Mouse (Mus musculus) liver, embryonic 15.5 days (tissue): ENCODE measurements around the gene Fabp1. TPM values are rescaled to one million over a fixed set of nuclear protein-coding genes. Genes with fewer than 3 reads are reported as not detected.
A peak's percentile ranks its signal among the peaks of the same experiment; 100 is the strongest.

Source experiments
- ATAC-seq: fragments of 200-750 bp; cut with Nextera tagmentation; 2 replicates; pipeline ENCODE4 v1.8.0; 2017; ENCODE audit warnings: moderate number of reproducible peaks, mild to moderate bottlenecking, moderate library complexity; ENCODE audit not compliant: insufficient read depth
- H3K27ac ChIP-seq: fragments of 300-500 bp; sonication (generic); replicated peaks from 2 replicates; pipeline ENCODE4 v1.5.1; 2015; ENCODE audit warnings: mild to moderate bottlenecking, inconsistent platforms
- H3K27me3 ChIP-seq: fragments of 300-500 bp; sonication (generic); 2 replicates; pipeline ENCODE4 v1.6.1; 2015; ENCODE audit warnings: mild to moderate bottlenecking, inconsistent platforms
- H3K36me3 ChIP-seq: fragments of 300-500 bp; sonication (generic); replicated peaks from 2 replicates; pipeline ENCODE4 v1.6.1; 2015; ENCODE audit warnings: moderate library complexity, mild to moderate bottlenecking, inconsistent platforms
- H3K4me1 ChIP-seq: fragments of 300-500 bp; sonication (generic); replicated peaks from 2 replicates; pipeline ENCODE4 v1.6.1; 2015; ENCODE audit warnings: inconsistent platforms
- H3K4me2 ChIP-seq: fragments of 300-500 bp; sonication (generic); 2 replicates; pipeline ENCODE4 v1.6.1; 2015; ENCODE audit warnings: moderate library complexity, mild to moderate bottlenecking, inconsistent platforms
- H3K4me3 ChIP-seq: fragments of 300-500 bp; sonication (generic); replicated peaks from 2 replicates; pipeline ENCODE4 v1.5.1; 2015; ENCODE audit warnings: mild to moderate bottlenecking, inconsistent platforms
- H3K9ac ChIP-seq: fragments of 300-500 bp; sonication (generic); 2 replicates; pipeline ENCODE4 v1.6.1; 2015; ENCODE audit warnings: moderate library complexity, mild to moderate bottlenecking, inconsistent platforms
- H3K9me3 ChIP-seq: fragments of 300-500 bp; sonication (generic); replicated peaks from 2 replicates; pipeline ENCODE4 v1.6.1; 2016; ENCODE audit warnings: inconsistent platforms
- WGBS: fragments of 180-500 bp; shearing (Covaris S2); methylation state at CpG from one replicate; pipeline ENCODE4 v1.1.7; 2015; ENCODE audit warnings: mixed read lengths; ENCODE audit not compliant: insufficient replicate concordance; 5-methylcytosine and 5-hydroxymethylcytosine counted together
- polyA plus RNA-seq: library from polyadenylated mRNA; unstranded; fragments of >200 nt; fragmentation: Nextera tagmentation; extraction: Ambion mirVana; gene quantifications from 2 replicates; pipeline ENCODE4 v1.2.1, GENCODE M21; 2015

Fabp1 gene
- 442 and 489 TPM in 2 replicates for polyA plus RNA-seq

DNA sequence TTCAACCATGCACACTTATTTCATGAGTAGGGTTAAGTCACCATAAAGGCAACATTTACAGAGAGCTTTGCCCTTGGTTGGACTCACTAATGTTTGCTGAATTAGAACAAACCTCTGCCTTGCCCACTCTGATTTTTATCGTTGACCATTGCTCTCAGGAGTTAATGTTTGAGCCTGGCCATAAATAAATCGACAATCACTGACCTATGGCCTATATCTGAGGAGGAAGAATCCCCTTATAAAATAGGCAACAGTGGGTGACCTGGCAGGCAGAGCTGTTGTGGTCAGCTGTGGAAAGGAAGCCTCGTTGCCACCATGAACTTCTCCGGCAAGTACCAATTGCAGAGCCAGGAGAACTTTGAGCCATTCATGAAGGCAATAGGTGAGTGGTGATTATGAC is at the start of gene Fabp1:
Gene Fabp1, plus strand, starts transcription at position 216 of the 400 bp plus-strand sequence.
- ATAC-seq, result peak; percentile 53
- no peak within 1 kb of the TSS for H3K9ac ChIP-seq
- H3K4me3 ChIP-seq, result peak within 1 kb of the TSS; percentile 35
- peak within 1 kb of the TSS; percentile 56 for H3K27ac ChIP-seq
- no peaks in the 10 kb centered on the region for H3K9me3 ChIP-seq
- peak within 1 kb of the TSS; percentile 42 for H3K4me2 ChIP-seq
- H3K36me3 ChIP-seq, result no peaks in the 10 kb centered on the region
- H3K27me3 ChIP-seq, result no peaks in the 10 kb centered on the region
- H3K4me1 ChIP-seq, result peaks cover 22% of the 10 kb centered on the region
- 47% methylated on average over 4 of the region's 4 CpGs for WGBS

- H3K9ac ChIP-seq, result no peak overlapping the region
- H3K27ac ChIP-seq, result no peak overlapping the region
- H3K27me3 ChIP-seq, result no peaks in the 10 kb centered on the region
- no peak overlapping the region for H3K4me2 ChIP-seq
- 38% methylated on average over 10 of the region's 10 CpGs for WGBS
- H3K36me3 ChIP-seq, result no peaks in the 10 kb centered on the region
- H3K9me3 ChIP-seq, result no peaks in the 10 kb centered on the region
- H3K4me3 ChIP-seq, result no peak overlapping the region
- ATAC-seq, result no peak
- no peaks in the 10 kb centered on the region for H3K4me1 ChIP-seq
These were observed 48.5 kb upstream of the Fabp1 start for GRCm38 (mm10) chr6:71151098-71151497.

DNA sequence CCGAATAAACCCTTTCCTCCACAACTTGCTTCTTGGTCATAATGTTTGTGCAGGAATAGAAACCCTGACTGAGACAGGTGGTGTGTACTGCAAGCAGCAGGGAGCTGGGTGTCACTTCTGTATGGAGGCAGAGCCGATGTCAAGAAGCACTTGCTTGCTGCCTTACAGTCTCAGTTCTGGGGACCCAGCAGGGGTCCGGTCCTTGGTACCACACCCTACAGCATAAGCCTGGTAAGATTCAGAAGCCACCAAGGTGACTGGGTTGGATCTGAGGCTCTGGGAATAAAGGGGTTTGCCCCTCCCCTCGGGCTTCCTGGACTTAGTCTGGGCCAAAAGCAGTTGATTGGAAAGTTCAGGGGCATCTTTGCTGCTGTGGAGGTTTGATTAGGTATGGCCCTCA is 46.1 kb upstream of the Fabp1 start:
- H3K27me3 ChIP-seq, result no peaks in the 10 kb centered on the region
- whole genome bisulfite sequencing, result 57% methylated on average over 4 of the region's 4 CpGs
- H3K4me3 ChIP-seq, result no peak overlapping the region
- H3K27ac ChIP-seq, result no peak overlapping the region
- H3K9ac ChIP-seq, result no peak overlapping the region
- ATAC-seq, result no peak
- H3K4me1 ChIP-seq, result no peaks in the 10 kb centered on the region
- H3K4me2 ChIP-seq, result no peak overlapping the region
- H3K36me3 ChIP-seq, result no peaks in the 10 kb centered on the region
- H3K9me3 ChIP-seq, result no peaks in the 10 kb centered on the region

DNA sequence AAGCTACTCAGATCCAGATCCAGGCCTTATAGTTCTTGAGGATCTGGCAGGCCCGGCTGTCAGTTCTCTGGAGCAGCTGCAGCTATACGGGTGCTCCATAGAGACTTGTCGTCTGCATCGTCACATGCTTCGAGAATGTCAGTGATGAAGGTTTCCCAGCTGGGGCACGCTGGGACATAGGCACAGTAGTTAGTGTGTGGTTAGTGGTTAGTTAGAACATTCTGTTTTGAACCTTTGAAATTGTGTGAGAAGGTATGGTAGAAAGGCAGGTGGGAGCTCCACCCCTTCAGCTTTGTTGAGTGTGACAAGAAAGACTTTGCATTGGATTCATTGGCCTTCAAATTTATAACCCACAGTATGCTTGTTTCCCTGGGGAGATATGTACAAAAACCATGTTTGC is 44.8 kb upstream of the Fabp1 start:
- ATAC-seq, result no peak
- WGBS, result 63% methylated on average over 6 of the region's 6 CpGs
- no peaks in the 10 kb centered on the region for H3K9me3 ChIP-seq
- no peaks in the 10 kb centered on the region for H3K27me3 ChIP-seq
- H3K27ac ChIP-seq, result no peak overlapping the region
- H3K9ac ChIP-seq, result no peak overlapping the region
- no peak overlapping the region for H3K4me3 ChIP-seq
- no peaks in the 10 kb centered on the region for H3K4me1 ChIP-seq
- H3K4me2 ChIP-seq, result no peak overlapping the region
- H3K36me3 ChIP-seq, result no peaks in the 10 kb centered on the region

DNA sequence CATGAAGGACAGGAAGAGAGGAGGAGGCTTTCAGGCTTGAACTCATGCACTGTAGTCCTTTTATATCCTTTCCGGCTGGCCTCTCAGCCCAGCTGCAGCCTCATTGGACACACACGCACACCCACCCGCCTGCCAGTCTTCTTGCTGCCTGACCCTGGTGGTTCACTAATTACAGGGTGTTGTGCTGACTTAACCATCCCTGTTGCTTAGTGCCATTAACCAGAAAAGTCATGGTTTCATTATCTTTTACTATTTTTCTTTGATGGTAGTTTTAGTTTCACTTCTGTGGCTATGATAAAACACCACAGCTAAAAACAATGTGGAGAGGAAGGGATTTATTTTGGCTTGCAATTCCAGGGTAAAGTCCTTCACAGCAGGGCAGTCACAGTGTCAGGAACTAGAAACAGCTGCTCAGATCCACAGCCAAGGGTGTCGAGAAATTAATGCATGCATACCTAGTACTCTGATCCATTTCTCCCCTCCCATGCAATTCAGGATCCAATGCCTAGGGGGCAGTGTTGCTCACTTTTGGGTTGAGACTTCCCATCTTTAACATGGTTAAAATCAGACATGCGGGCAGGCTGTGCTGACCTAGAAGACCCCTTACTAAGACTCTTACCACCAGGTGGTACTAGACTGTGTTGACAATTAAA is 42.8 kb upstream of the Fabp1 start:
- no peak for ATAC-seq
- Histone ChIP-seq H3K9ac (no peak overlapping the region), H3K4me1 (no peaks in the 10 kb centered on the region), H3K4me2 (0 out of 2 replicates have a peak overlapping the region, but pooled peaks have one; percentile 13), H3K36me3 (no peaks in the 10 kb centered on the region), H3K27ac (no peak overlapping the region), H3K9me3 (no peaks in the 10 kb centered on the region), H3K4me3 (no peak overlapping the region), H3K27me3 (no peaks in the 10 kb centered on the region)
- WGBS, result 63% methylated on average over 5 of the region's 5 CpGs

GRCm38 (mm10) chr6:71161290-71161689 is 38.3 kb upstream of the Fabp1 start:
- no peak for ATAC-seq
- H3K36me3 ChIP-seq, result no peaks in the 10 kb centered on the region
- no peak overlapping the region for H3K9ac ChIP-seq
- no peaks in the 10 kb centered on the region for H3K27me3 ChIP-seq
- no peak overlapping the region for H3K4me3 ChIP-seq
- H3K27ac ChIP-seq, result no peak overlapping the region
- 54% methylated on average over 7 of the region's 7 CpGs for WGBS
- H3K9me3 ChIP-seq, result no peaks in the 10 kb centered on the region
- no peak overlapping the region for H3K4me2 ChIP-seq
- no peaks in the 10 kb centered on the region for H3K4me1 ChIP-seq

- WGBS, result 50% methylated on average over 4 of the region's 4 CpGs
- peak; percentile 61; the same call in 1 of the 2 replicates for ATAC-seq
- no peaks in the 10 kb centered on the region for H3K36me3 ChIP-seq
- H3K4me2 ChIP-seq, result no peak overlapping the region
- no peaks in the 10 kb centered on the region for H3K9me3 ChIP-seq
- H3K9ac ChIP-seq, result no peak overlapping the region
- no peaks in the 10 kb centered on the region for H3K4me1 ChIP-seq
- no peaks in the 10 kb centered on the region for H3K27me3 ChIP-seq
- H3K27ac ChIP-seq, result no peak overlapping the region
- H3K4me3 ChIP-seq, result no peak overlapping the region
These were observed 37.4 kb upstream of the Fabp1 start for GRCm38 (mm10) chr6:71162269-71162668.

DNA sequence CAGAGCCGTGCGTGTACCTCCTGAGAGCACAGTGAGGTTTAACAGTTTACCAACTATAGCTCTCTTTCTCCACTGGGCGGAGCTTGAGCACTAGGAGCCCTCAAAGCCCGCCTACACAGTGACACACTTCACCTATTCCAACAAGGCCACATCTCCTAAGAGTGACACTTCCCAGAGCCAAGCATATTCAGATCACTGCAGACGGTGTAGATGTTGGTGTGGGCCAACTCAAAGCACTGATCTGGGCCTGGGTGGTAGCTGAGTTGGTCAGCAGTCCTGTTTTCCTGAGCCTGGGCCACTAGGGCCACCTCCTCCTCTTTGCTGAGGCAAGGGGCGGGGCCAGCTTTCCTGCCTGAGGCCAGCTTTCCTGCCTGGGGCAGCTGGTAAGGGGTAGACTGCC is 35.2 kb upstream of the Fabp1 start:
- no peak overlapping the region for H3K27ac ChIP-seq
- H3K9me3 ChIP-seq, result no peaks in the 10 kb centered on the region
- H3K27me3 ChIP-seq, result no peaks in the 10 kb centered on the region
- H3K36me3 ChIP-seq, result no peaks in the 10 kb centered on the region
- 25% methylated on average over 6 of the region's 6 CpGs for WGBS
- no peak overlapping the region for H3K4me3 ChIP-seq
- H3K4me2 ChIP-seq, result no peak overlapping the region
- H3K9ac ChIP-seq, result no peak overlapping the region
- peak; percentile 43; the same call in 1 of the 2 replicates for ATAC-seq
- no peaks in the 10 kb centered on the region for H3K4me1 ChIP-seq

DNA sequence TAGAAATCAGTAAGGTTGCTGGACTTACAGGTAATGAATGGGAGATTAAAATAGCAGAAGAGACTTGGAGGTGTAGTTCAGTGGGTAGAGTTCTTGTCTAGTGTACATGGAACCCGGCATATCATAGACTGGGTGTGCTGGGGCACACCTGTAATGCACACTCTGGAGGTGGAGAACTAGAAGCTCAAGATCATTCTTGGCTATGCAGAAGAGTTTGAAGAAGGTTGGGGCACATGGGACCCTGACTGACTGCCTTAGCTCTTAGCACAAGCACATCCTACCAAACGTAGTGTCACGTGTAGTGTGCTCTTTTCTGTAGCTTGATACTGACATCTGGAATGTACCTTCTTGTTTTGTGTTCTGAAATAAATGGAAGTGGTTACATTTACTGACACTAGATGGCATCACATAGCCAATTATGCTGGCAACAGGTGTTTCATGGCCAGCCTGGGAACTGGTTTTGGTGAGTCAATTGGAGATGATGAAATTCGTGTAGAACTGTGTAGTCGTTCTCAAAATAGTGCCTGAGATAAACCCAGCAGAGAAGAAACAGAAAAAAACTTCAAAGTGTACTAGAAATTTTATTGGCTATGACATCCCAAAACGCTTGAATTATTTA is 33.0 kb upstream of the Fabp1 start:
- no peak; the same call in 1 of the 2 replicates for ATAC-seq

GRCm38 (mm10) chr6:71172812-71173580 is 26.6 kb upstream of the Fabp1 start:
- Histone ChIP-seq H3K27me3 (no peaks in the 10 kb centered on the region), H3K4me3 (no peak overlapping the region), H3K9ac (no peak overlapping the region), H3K9me3 (no peaks in the 10 kb centered on the region), H3K4me1 (no peaks in the 10 kb centered on the region), H3K4me2 (no peak overlapping the region), H3K36me3 (no peaks in the 10 kb centered on the region), H3K27ac (no peak overlapping the region)
- 0 out of 2 replicates have a peak, but pooled peaks have one; percentile 9 for ATAC-seq
- WGBS, result 73% methylated on average over 10 of the region's 10 CpGs

More for the DNA sequence above, 33.0 kb upstream of the Fabp1 start:
- no peak overlapping the region for H3K4me2 ChIP-seq
- no peaks in the 10 kb centered on the region for H3K4me1 ChIP-seq
- H3K36me3 ChIP-seq, result no peaks in the 10 kb centered on the region
- H3K27me3 ChIP-seq, result no peaks in the 10 kb centered on the region
- H3K9ac ChIP-seq, result no peak overlapping the region
- 28% methylated on average over 6 of the region's 6 CpGs for WGBS
- no peak overlapping the region for H3K27ac ChIP-seq
- no peak overlapping the region for H3K4me3 ChIP-seq
- no peaks in the 10 kb centered on the region for H3K9me3 ChIP-seq

GRCm38 (mm10) chr6:71180596-71180995 is 19.0 kb upstream of the Fabp1 start:
- ATAC-seq, result no peak

More at GRCm38 (mm10) chr6:71180596-71180995, 19.0 kb upstream of the Fabp1 start:
- H3K4me2 ChIP-seq, result no peak overlapping the region
- no peak overlapping the region for H3K4me3 ChIP-seq
- no peak overlapping the region for H3K9ac ChIP-seq
- 64% methylated on average over 1 of the region's 1 CpGs for WGBS
- no peaks in the 10 kb centered on the region for H3K36me3 ChIP-seq
- H3K27me3 ChIP-seq, result no peaks in the 10 kb centered on the region
- H3K4me1 ChIP-seq, result no peaks in the 10 kb centered on the region
- H3K27ac ChIP-seq, result no peak overlapping the region
- H3K9me3 ChIP-seq, result no peaks in the 10 kb centered on the region
